Mouse (Mus musculus) fat pad, adult 2 months (tissue): Measurements from ENCODE around the gene Olfr1299.

Source experiments
- DNase-seq: peaks from one replicate; pipeline ENCODE4 v3.0.0-alpha.2; 2011; ENCODE audit warnings: low read depth, low spot score; ENCODE audit errors: extremely low read depth

The Olfr1299 gene

GRCm38 (mm10) chr2:111661119-111661518 lies at the start of gene Olfr1299:
Olfr1299 (plus strand) TSS chr2:111661419.
- no peak for DNase-seq

- no peak for DNase-seq
Observed at GRCm38 (mm10) chr2:111626397-111626796, 34.8 kb upstream of the Olfr1299 start, which contains the start of gene Olfr1297. Olfr1297 (minus strand) TSS chr2:111626497.

- DNase-seq: no peak
Observed at GRCm38 (mm10) chr2:111649101-111649500, 12.1 kb upstream of the Olfr1299 start, which contains the start of gene Olfr1298. Olfr1298 (minus strand) TSS chr2:111649201.
